10 mouse cellular contexts compared by ENCODE assay signal in the genomic region with DNA sequence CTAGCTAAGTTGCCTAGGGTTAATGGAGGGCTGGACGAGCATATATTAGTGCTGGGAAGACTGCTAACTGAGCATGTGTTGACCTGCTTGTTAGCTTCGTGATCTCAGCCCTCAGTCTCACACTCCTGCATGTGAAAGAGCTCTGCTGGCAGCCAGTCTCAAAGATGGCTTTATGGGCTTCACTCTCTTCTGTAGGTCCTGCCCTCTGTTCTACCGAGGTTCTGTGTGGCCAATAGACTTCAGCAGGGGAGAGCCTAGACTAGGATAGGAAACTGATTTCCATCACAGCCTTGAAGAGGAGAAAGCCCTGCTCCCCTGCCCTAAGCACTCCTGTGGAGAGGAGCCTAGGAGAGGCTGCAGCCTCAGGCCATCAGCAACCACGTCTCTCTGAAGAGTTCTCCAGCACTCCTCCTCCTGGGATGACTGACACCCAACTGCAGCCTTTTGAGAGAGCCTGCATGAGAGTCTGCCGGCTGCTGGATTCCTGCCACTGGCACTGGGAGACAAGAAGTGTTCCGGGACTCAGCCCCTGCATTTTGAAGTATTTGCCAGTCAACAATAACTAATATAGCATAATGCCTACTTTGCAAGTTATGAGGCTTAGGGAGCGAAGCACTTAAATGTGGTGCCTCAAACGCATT.
A peak's percentile ranks its signal among the peaks of the same experiment; 100 is the strongest.
DNase-seq lines count a peak whose midpoint lies in the region; ATAC-seq and TF ChIP-seq lines count a peak whose summit lies in the region.
"Had no signal": no experiment of that assay in that cellular context is flagged by ENCODE, and none has a peak within 500 bp of the region (broad histone marks: within the 10 kb centered on the region; RNA-seq: fewer than 3 reads in every experiment).

No protein-coding gene starts in this region.

- H3K4me3 ChIP-seq in hindbrain, postnatal 0 days (ENCODE audit: low read length) = no peak overlapping the region
- H3K4me3 ChIP-seq in hindbrain, embryonic 10.5 days = no peak overlapping the region
- H3K4me3 ChIP-seq in E14TG2a.4 (replicated peaks; ENCODE audit: low read length) = peak overlapping the region; percentile 77
- H3K4me3 ChIP-seq: neural tube, embryonic 12.5 days had no signal

- H3K36me3 ChIP-seq in hindbrain, postnatal 0 days (ENCODE audit: insufficient read depth, low read length) = no peaks in the 10 kb centered on the region
- H3K36me3 ChIP-seq in hindbrain, embryonic 10.5 days = no peaks in the 10 kb centered on the region
- H3K36me3 ChIP-seq in E14TG2a.4 (ENCODE audit: insufficient read depth, low read length) = no peaks in the 10 kb centered on the region
- H3K36me3 ChIP-seq: neural tube, embryonic 12.5 days had no signal

- no peak overlapping the region for H3K4me2 ChIP-seq in hindbrain, postnatal 0 days (ENCODE audit: low read depth, low read length)
- H3K4me2 ChIP-seq: neural tube, embryonic 12.5 days had no signal

- no peak for ATAC-seq in hindbrain, postnatal 0 days

- no peak for TF ChIP-seq CTCF in hindbrain, postnatal 0 days (IDR thresholded peaks at IDR 0.05; ENCODE audit: low read depth)
- no peak for TF ChIP-seq CTCF in E14TG2a.4 (conservative IDR thresholded peaks at IDR 0.05; ENCODE audit: low read length)

- WGBS in hindbrain, postnatal 0 days = 36% methylated on average over 8 of the region's 8 CpGs
- 44% methylated on average over 8 of the region's 8 CpGs for whole genome bisulfite sequencing in hindbrain, embryonic 10.5 days

- H3K27ac ChIP-seq in hindbrain, postnatal 0 days = no peak overlapping the region
- no peak overlapping the region for H3K27ac ChIP-seq in hindbrain, embryonic 10.5 days
- H3K27ac ChIP-seq: kidney, postnatal 0 days; neural tube, embryonic 12.5 days had no signal

- H3K9ac ChIP-seq in hindbrain, postnatal 0 days (replicated peaks; ENCODE audit: low read length) = no peak overlapping the region
- H3K9ac ChIP-seq: neural tube, embryonic 12.5 days had no signal

- H3K27me3 ChIP-seq in hindbrain, postnatal 0 days (ENCODE audit: insufficient read depth, low read length) = no peaks in the 10 kb centered on the region
- H3K27me3 ChIP-seq in hindbrain, embryonic 10.5 days (ENCODE audit: insufficient read depth, poor library complexity, severe bottlenecking) = peaks cover 36% of the 10 kb centered on the region
- peaks cover 18% of the 10 kb centered on the region for H3K27me3 ChIP-seq in E14TG2a.4 (ENCODE audit: insufficient read depth, low read length)
- H3K27me3 ChIP-seq: neural tube, embryonic 12.5 days had no signal

- H3K4me1 ChIP-seq in hindbrain, postnatal 0 days (ENCODE audit: insufficient read depth, low read length) = peaks cover 20% of the 10 kb centered on the region; the same call in 1 of the 2 replicates
- peaks cover 31% of the 10 kb centered on the region for H3K4me1 ChIP-seq in hindbrain, embryonic 10.5 days (replicated peaks)
- peaks cover 95% of the 10 kb centered on the region for H3K4me1 ChIP-seq in E14TG2a.4 (replicated peaks; ENCODE audit: low read depth, low read length)

- H3K9me3 ChIP-seq in hindbrain, postnatal 0 days (ENCODE audit: low read length) = no peaks in the 10 kb centered on the region
- no peaks in the 10 kb centered on the region for H3K9me3 ChIP-seq in hindbrain, embryonic 10.5 days
- H3K9me3 ChIP-seq in E14TG2a.4 (ENCODE audit: low read length) = no peaks in the 10 kb centered on the region
- H3K9me3 ChIP-seq: megakaryocyte, embryonic 14.5 days; neural tube, embryonic 12.5 days had no signal

- peak; percentile 46 for DNase-seq in hindbrain, postnatal 0 days (ENCODE audit: low spot score)
- no peak for DNase-seq in hindbrain, embryonic 10.5 days (ENCODE audit: low spot score)
- peak; percentile 21 for DNase-seq in Muller cell, postnatal 12 days (ENCODE audit: inconsistent ontology term)
- DNase-seq in layer of hippocampus, adult 18-20 months (ENCODE audit: low spot score in 2 of 2) = peak; percentile 30 to 65
- DNase-seq in urinary bladder, postnatal 14 days (ENCODE audit: low spot score) = no peak
- no peak for DNase-seq in testis, postnatal 10 days (ENCODE audit: low spot score)

Comparison
In these comparisons a context has a peak if more than half of its experiments do, and no peak if none do; other contexts are left out.
1. DNase-seq: peak in hindbrain, postnatal 0 days (single experiment), Muller cell, postnatal 12 days (single experiment) and layer of hippocampus, adult 18-20 months (2 of 2); none in hindbrain, embryonic 10.5 days (single experiment), urinary bladder, postnatal 14 days (single experiment) and testis, postnatal 10 days (single experiment).